Mouse (Mus musculus) colon, adult 2 months (tissue): ENCODE data around the gene Zbbx. TPM values are rescaled to one million over a fixed set of nuclear protein-coding genes. Genes with fewer than 3 reads are reported as not detected.

Experiments used
- polyA plus RNA-seq: library from polyadenylated mRNA; depleted of rRNA; stranded (reverse); fragments of >200 nt; gene quantifications from 2 replicates; pipeline ENCODE4 v1.2.3, GENCODE M21; 2012; rRNA removed

The Zbbx gene
- not detected in 2 replicates for polyA plus RNA-seq

GRCm38 (mm10) chr3:75164838-75165496, at the start of gene Zbbx:
Gene Zbbx (minus strand): TSS chr3:75165034.

Other genes with a start within 250 kb of the Zbbx start
- 0.32 TPM in 1 of 2 replicates, not detected in the other for gene Serpini2, start 105.0 kb upstream of the Zbbx start, polyA plus RNA-seq